Mouse (Mus musculus): ENCODE data around the gene Rdh8. TPM values are rescaled to one million over a fixed set of nuclear protein-coding genes. Genes with fewer than 3 reads are reported as not detected.

The Rdh8 gene
- polyA plus RNA-seq, 1 experiment from 2014 or later: not detected

DNA sequence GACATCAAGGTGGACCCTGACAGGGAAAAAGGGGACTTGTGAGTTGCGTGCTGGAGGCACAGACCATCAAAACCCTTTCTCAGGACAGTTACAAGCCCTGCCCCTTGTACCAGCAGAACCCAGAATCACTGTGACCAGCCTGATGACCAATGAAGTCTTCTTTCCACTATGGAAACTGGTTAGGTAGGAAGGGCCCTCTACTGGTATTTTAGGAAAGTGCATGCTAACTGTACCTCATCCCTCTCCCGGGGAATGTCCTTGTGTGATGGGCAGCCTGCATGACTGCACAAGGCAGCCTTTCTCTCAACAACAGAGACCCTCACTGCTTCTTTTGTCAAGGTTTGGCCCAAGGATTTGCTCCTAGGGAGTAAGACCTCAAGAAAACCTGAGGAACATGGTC, 24.4 kb downstream of the Rdh8 start:
- WGBS: 29% methylated on average over 2 of the region's 2 CpGs
- H3K27ac ChIP-seq: no peak overlapping the region

DNA sequence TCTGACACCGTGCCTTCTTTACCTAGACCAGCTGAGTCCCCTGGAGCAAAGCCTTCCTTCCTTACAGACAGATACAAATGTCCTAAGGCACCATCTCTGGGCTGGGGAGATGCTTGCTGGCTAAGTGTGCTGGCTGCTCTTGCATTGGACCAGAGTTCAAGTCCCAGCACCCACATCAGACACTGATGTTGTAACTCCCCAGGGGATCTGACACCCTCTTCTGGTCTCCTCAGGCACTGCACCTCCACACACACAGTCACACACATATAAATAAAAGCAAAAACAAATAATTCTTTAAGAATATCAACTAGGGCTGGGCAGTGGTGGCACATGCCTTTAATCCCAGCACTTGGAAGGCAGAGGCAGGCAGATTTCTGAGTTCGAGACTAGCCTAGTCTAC, 31.9 kb downstream of the Rdh8 start:
- Histone ChIP-seq H3K27me3 (ENCODE audit: insufficient read depth, poor library complexity, severe bottlenecking) (no peaks in the 10 kb centered on the region), H3K27ac (no peak overlapping the region), H3K4me3 (no peak overlapping the region), H3K36me3 (no peaks in the 10 kb centered on the region), H3K9me3 (no peaks in the 10 kb centered on the region), H3K4me1 (replicated peaks) (no peaks in the 10 kb centered on the region)
- WGBS: 84% methylated on average over 2 of the region's 2 CpGs
- DNase-seq (ENCODE audit: low spot score): no peak

More for the DNA sequence above, 24.4 kb downstream of the Rdh8 start:
- Histone ChIP-seq H3K4me3 (no peak overlapping the region), H3K27me3 (ENCODE audit: insufficient read depth, poor library complexity, severe bottlenecking) (no peaks in the 10 kb centered on the region), H3K36me3 (no peaks in the 10 kb centered on the region), H3K9me3 (no peaks in the 10 kb centered on the region), H3K4me1 (replicated peaks) (no peaks in the 10 kb centered on the region)
- DNase-seq (ENCODE audit: low spot score): no peak

- Histone ChIP-seq H3K36me3 (no peaks in the 10 kb centered on the region), H3K27me3 (ENCODE audit: insufficient read depth, poor library complexity, severe bottlenecking) (no peaks in the 10 kb centered on the region; the same call in 1 of the 2 replicates), H3K9me3 (no peaks in the 10 kb centered on the region), H3K27ac (no peak overlapping the region), H3K4me3 (no peak overlapping the region), H3K4me1 (replicated peaks) (no peaks in the 10 kb centered on the region)
- WGBS: 12% methylated on average over 6 of the region's 6 CpGs
- DNase-seq (ENCODE audit: low spot score): peak; percentile 57
Measured at GRCm38 (mm10) chr9:20857131-20857530, 38.8 kb downstream of the Rdh8 start.

DNA sequence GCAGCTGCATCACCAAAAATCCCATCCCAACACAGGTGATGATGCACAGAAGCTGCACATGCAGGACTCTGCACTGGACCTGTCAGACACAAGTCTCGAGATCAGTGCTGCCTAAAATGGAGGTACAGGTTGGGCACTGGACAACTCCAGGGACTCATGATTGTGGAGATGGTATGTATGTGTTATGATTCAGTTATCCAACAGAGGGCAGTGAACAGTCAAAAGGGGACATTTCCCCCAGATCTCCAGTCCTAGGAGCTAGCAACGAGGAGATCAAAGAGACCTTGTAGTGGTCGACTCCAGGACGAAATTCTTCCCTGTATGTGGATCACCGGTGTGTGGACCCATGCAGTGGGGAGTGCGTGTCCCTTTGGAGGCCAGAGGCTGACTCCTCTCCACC, 41.6 kb downstream of the Rdh8 start:
- WGBS: 46% methylated on average over 6 of the region's 6 CpGs
- Histone ChIP-seq H3K4me1 (replicated peaks) (no peaks in the 10 kb centered on the region), H3K36me3 (no peaks in the 10 kb centered on the region), H3K27me3 (ENCODE audit: insufficient read depth, poor library complexity, severe bottlenecking) (no peaks in the 10 kb centered on the region; the same call in 1 of the 2 replicates), H3K27ac (no peak overlapping the region), H3K9me3 (no peaks in the 10 kb centered on the region), H3K4me3 (no peak overlapping the region)
- no peak for DNase-seq (ENCODE audit: low spot score)

GRCm38 (mm10) chr9:20861821-20862220, 43.5 kb downstream of the Rdh8 start:
- H3K36me3 ChIP-seq: no peaks in the 10 kb centered on the region
- no peaks in the 10 kb centered on the region for H3K9me3 ChIP-seq
- no peaks in the 10 kb centered on the region for H3K4me1 ChIP-seq (replicated peaks)
- peaks cover 8% of the 10 kb centered on the region for H3K27me3 ChIP-seq (ENCODE audit: insufficient read depth, poor library complexity, severe bottlenecking)
- H3K4me3 ChIP-seq: no peak overlapping the region
- no peak overlapping the region for H3K27ac ChIP-seq
- peak; percentile 58 for DNase-seq (ENCODE audit: low spot score)
- 11% methylated on average over 4 of the region's 4 CpGs for WGBS

GRCm38 (mm10) chr9:20862225-20862624, 43.9 kb downstream of the Rdh8 start:
- Histone ChIP-seq H3K27me3 (ENCODE audit: insufficient read depth, poor library complexity, severe bottlenecking) (peaks cover 12% of the 10 kb centered on the region), H3K36me3 (no peaks in the 10 kb centered on the region), H3K27ac (no peak overlapping the region), H3K4me3 (no peak overlapping the region), H3K9me3 (no peaks in the 10 kb centered on the region), H3K4me1 (replicated peaks) (no peaks in the 10 kb centered on the region)
- DNase-seq (ENCODE audit: low spot score): no peak
- WGBS: 57% methylated on average over 4 of the region's 4 CpGs

- H3K27ac ChIP-seq: no peak overlapping the region
- WGBS: 61% methylated on average over 3 of the region's 3 CpGs
- H3K36me3 ChIP-seq: no peaks in the 10 kb centered on the region
- peaks cover 53% of the 10 kb centered on the region for H3K27me3 ChIP-seq (ENCODE audit: insufficient read depth, poor library complexity, severe bottlenecking)
- H3K4me3 ChIP-seq: no peak overlapping the region
- H3K9me3 ChIP-seq: no peaks in the 10 kb centered on the region
- H3K4me1 ChIP-seq (replicated peaks): peaks cover 8% of the 10 kb centered on the region
- DNase-seq (ENCODE audit: low spot score): no peak
Measured at GRCm38 (mm10) chr9:20866879-20867278, 48.6 kb downstream of the Rdh8 start.

DNA sequence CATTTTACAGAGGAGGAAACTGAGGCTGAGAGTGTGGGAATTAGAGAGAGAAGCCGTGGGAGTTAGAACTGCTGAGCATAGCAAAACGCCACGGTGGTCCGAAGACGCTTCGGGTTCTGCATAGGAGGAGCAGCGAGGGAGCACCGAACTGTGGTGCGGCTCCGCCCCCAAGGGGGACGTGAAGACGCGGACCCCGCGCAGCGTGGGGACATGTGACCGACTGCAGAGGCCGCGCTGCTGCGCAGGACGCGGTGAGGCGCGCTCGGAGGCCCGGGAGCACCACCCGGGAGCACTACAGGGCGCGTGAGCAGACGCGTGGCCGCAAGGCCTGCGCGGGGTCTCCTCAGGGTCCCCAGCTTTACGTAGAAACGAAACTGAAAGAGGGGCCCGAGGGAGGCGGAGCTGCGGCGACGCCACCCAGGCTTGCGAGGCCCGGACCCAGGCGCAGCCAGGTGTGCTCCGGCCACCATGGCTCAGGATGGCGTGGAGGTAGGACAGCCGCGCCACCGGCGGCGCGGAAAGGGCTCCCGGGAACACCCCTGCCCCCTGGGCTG, 50.2 kb downstream of the Rdh8 start, which contains the start of gene A230050P20Rik:
Gene A230050P20Rik (plus strand): TSS at position 195 of the 554 bp plus-strand sequence.
- H3K4me1 ChIP-seq (replicated peaks): peaks cover 8% of the 10 kb centered on the region
- H3K9me3 ChIP-seq: no peaks in the 10 kb centered on the region
- no peak for DNase-seq (ENCODE audit: low spot score)
- H3K27ac ChIP-seq: no peak within 1 kb of the TSS
- H3K36me3 ChIP-seq: no peaks in the 10 kb centered on the region
- H3K4me3 ChIP-seq: peak within 1 kb of the TSS; percentile 45
- H3K27me3 ChIP-seq (ENCODE audit: insufficient read depth, poor library complexity, severe bottlenecking): peaks cover 53% of the 10 kb centered on the region
- 11% methylated on average over 53 of the region's 53 CpGs for WGBS

- peak overlapping the region; percentile 45 for H3K4me3 ChIP-seq
- H3K27me3 ChIP-seq (ENCODE audit: insufficient read depth, poor library complexity, severe bottlenecking): peaks cover 53% of the 10 kb centered on the region
- H3K36me3 ChIP-seq: no peaks in the 10 kb centered on the region
- no peak for DNase-seq (ENCODE audit: low spot score)
- WGBS: 8% methylated on average over 19 of the region's 19 CpGs
- H3K9me3 ChIP-seq: no peaks in the 10 kb centered on the region
- no peak overlapping the region for H3K27ac ChIP-seq
- peaks cover 8% of the 10 kb centered on the region for H3K4me1 ChIP-seq (replicated peaks)
Measured at GRCm38 (mm10) chr9:20869246-20869645, 50.9 kb downstream of the Rdh8 start.

GRCm38 (mm10) chr9:20870211-20871173, 52.2 kb downstream of the Rdh8 start:
- WGBS: 79% methylated on average over 12 of the region's 12 CpGs

GRCm38 (mm10) chr9:20872991-20873390, 54.7 kb downstream of the Rdh8 start:
- DNase-seq (ENCODE audit: low spot score): no peak
- H3K36me3 ChIP-seq: no peaks in the 10 kb centered on the region
- no peak overlapping the region for H3K27ac ChIP-seq
- H3K27me3 ChIP-seq (ENCODE audit: insufficient read depth, poor library complexity, severe bottlenecking): peaks cover 34% of the 10 kb centered on the region
- 86% methylated on average over 10 of the region's 10 CpGs for WGBS
- no peaks in the 10 kb centered on the region for H3K9me3 ChIP-seq
- peaks cover 15% of the 10 kb centered on the region for H3K4me1 ChIP-seq (replicated peaks)
- no peak overlapping the region for H3K4me3 ChIP-seq

More at GRCm38 (mm10) chr9:20870211-20871173, 52.2 kb downstream of the Rdh8 start:
- H3K4me3 ChIP-seq: no peak overlapping the region
- no peak overlapping the region for H3K27ac ChIP-seq
- H3K4me1 ChIP-seq (replicated peaks): peaks cover 8% of the 10 kb centered on the region
- peaks cover 53% of the 10 kb centered on the region for H3K27me3 ChIP-seq (ENCODE audit: insufficient read depth, poor library complexity, severe bottlenecking)
- no peak for DNase-seq (ENCODE audit: low spot score)
- no peaks in the 10 kb centered on the region for H3K36me3 ChIP-seq
- no peaks in the 10 kb centered on the region for H3K9me3 ChIP-seq

DNA sequence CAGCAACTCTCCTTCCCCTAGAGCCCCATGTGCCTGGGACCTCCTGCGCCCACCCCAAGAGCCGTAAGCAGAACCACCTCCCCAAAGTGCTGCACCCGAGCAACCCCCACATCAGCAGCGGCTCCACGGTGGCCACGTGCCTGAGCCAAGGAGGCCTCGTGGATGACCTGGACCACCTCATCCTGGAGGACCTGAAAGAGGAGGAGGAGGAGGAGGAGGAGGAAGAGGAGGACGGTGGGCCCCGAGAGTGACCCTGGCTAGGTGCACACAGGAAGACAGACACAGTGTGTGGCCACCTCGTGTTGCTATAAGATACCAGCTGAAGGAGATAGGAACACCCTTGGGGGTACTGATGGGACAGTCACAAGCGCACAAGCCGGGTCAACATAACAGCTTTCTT, 55.2 kb downstream of the Rdh8 start:
- H3K9me3 ChIP-seq: no peaks in the 10 kb centered on the region
- WGBS: 87% methylated on average over 12 of the region's 12 CpGs
- no peak for DNase-seq (ENCODE audit: low spot score)
- peaks cover 18% of the 10 kb centered on the region for H3K4me1 ChIP-seq (replicated peaks)
- peaks cover 29% of the 10 kb centered on the region for H3K27me3 ChIP-seq (ENCODE audit: insufficient read depth, poor library complexity, severe bottlenecking)
- no peaks in the 10 kb centered on the region for H3K36me3 ChIP-seq
- no peak overlapping the region for H3K27ac ChIP-seq
- no peak overlapping the region for H3K4me3 ChIP-seq

Measured in hindbrain, embryonic 10.5 days (tissue).